Mouse (Mus musculus): ENCODE results near the gene Trim6. TPM values are rescaled to one million over a fixed set of nuclear protein-coding genes. Genes with fewer than 3 reads are reported as not detected.
"Not testable (repeated sequence)": the region's sequence is repeated elsewhere in the genome, so short reads cannot be mapped to it uniquely, and the experiment has no call there.

The Trim6 gene
- total and polyA plus RNA-seq, 3 experiments = 0.31 TPM; not detected in 2

DNA sequence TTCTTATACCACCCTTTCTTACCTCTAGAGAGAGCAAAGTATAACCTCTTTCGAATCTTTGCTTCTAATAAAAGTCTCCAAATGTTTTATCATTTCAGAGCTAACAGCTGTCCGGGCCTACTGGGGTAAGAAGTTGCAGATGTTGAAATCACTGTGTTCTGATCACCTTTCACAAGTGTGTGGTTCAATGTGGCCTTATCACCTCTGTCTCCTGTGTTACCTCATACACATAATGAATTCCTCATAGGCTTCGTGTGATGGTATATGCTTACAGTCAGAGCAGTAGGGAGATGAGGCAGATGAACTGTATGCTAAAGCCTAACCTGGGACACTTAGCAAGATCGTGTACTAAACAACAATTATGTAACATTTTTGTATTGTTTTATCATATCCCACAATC, 41.8 kb downstream of the Trim6 start:
- in situ Hi-C loops (cut with MboI; ENCODE audit: low pct_ligation_motif_present, low pct_unique_long_range_greater_than_20kb, low sequenced_read_pairs); H3K4me3 ChIP-seq (replicated peaks in 1 of 3; ENCODE audit: low read depth in 2 of 3, low read length in 2 of 3, poor library complexity in 1 of 3); H3K27me3 ChIP-seq (replicated peaks); DNase-seq (ENCODE audit: extremely low read depth); H3K4me1 ChIP-seq (ENCODE audit: control insufficient read depth in 1 of 2, insufficient read depth in 2 of 2); H3K9ac ChIP-seq (ENCODE audit: insufficient read depth, low read depth); H3K79me2 ChIP-seq (replicated peaks; ENCODE audit: control insufficient read depth, extremely low read depth, insufficient read depth, poor library complexity, severe bottlenecking); H3K4me2 ChIP-seq (ENCODE audit: insufficient read depth, low read depth, poor library complexity, severe bottlenecking); dilution Hi-C loops (cut with MboI; ENCODE audit: extremely low pct_ligation_motif_present, extremely low pct_unique_long_range_greater_than_20kb, low sequenced_read_pairs); H3K27ac ChIP-seq (ENCODE audit: insufficient read depth, low read depth); H3K36me3 ChIP-seq (replicated peaks in 1 of 2; ENCODE audit: control insufficient read depth in 1 of 2, insufficient read depth in 1 of 2, low read length in 1 of 2); H3K9me3 ChIP-seq (replicated peaks; ENCODE audit: low read length): not testable (repeated sequence)

DNA sequence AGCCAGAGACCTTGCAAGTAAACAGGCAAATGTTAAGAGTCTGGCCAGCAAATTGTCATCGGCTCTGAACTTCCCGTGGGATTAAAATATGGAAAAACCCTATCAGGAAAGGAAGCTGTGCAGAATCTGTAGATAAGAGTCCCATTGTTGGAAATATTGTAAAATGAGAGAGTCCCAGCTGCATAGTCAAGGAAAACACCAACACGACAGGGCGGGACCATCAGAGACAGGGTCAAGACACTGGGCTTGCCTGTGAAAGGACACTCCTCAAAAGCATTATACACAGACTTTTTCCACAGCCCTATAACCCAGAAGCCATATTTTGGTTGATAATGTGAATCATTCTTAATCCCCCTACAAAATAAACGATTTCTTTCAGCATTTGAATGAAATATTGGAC, 46.7 kb downstream of the Trim6 start:
- H3K4me2 ChIP-seq (ENCODE audit: insufficient read depth, low read depth, poor library complexity, severe bottlenecking); H3K79me2 ChIP-seq (replicated peaks; ENCODE audit: control insufficient read depth, extremely low read depth, insufficient read depth, poor library complexity, severe bottlenecking); H3K4me3 ChIP-seq (replicated peaks in 1 of 3; ENCODE audit: low read depth in 2 of 3, low read length in 2 of 3, poor library complexity in 1 of 3); H3K27me3 ChIP-seq (replicated peaks); H3K9ac ChIP-seq (ENCODE audit: insufficient read depth, low read depth); dilution Hi-C loops (cut with MboI; ENCODE audit: extremely low pct_ligation_motif_present, extremely low pct_unique_long_range_greater_than_20kb, low sequenced_read_pairs); in situ Hi-C loops (cut with MboI; ENCODE audit: low pct_ligation_motif_present, low pct_unique_long_range_greater_than_20kb, low sequenced_read_pairs); H3K36me3 ChIP-seq (replicated peaks in 1 of 2; ENCODE audit: control insufficient read depth in 1 of 2, insufficient read depth in 1 of 2, low read length in 1 of 2); H3K27ac ChIP-seq (ENCODE audit: insufficient read depth, low read depth); DNase-seq (ENCODE audit: extremely low read depth); H3K4me1 ChIP-seq (ENCODE audit: control insufficient read depth in 1 of 2, insufficient read depth in 2 of 2); H3K9me3 ChIP-seq (replicated peaks; ENCODE audit: low read length): not testable (repeated sequence)

DNA sequence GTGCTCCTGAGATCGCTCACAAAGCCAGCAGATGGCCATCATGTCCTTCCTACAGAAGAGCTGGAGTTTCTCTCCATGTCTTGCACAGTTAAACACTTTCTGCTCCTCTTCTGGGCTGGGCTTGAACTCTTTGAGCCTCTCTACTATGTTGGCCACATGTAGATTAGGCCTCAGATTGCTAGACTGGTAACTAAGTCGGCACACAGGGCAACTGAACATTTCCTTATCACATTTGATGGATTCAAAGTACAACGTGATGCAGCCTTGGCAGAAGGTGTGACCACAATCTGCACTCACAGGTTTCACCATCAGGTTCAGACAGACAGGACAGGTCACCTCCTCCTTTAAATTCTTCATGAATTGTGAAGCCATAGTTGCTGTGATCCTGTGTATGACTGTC, 60.8 kb downstream of the Trim6 start:
- H3K4me3 ChIP-seq (replicated peaks in 1 of 3; ENCODE audit: low read depth in 2 of 3, low read length in 2 of 3, poor library complexity in 1 of 3); dilution Hi-C loops (cut with MboI; ENCODE audit: extremely low pct_ligation_motif_present, extremely low pct_unique_long_range_greater_than_20kb, low sequenced_read_pairs); H3K27me3 ChIP-seq (replicated peaks); H3K4me1 ChIP-seq (ENCODE audit: control insufficient read depth in 1 of 2, insufficient read depth in 2 of 2); H3K79me2 ChIP-seq (replicated peaks; ENCODE audit: control insufficient read depth, extremely low read depth, insufficient read depth, poor library complexity, severe bottlenecking); H3K27ac ChIP-seq (ENCODE audit: insufficient read depth, low read depth); DNase-seq (ENCODE audit: extremely low read depth); H3K9me3 ChIP-seq (replicated peaks; ENCODE audit: low read length); in situ Hi-C loops (cut with MboI; ENCODE audit: low pct_ligation_motif_present, low pct_unique_long_range_greater_than_20kb, low sequenced_read_pairs); H3K9ac ChIP-seq (ENCODE audit: insufficient read depth, low read depth); H3K4me2 ChIP-seq (ENCODE audit: insufficient read depth, low read depth, poor library complexity, severe bottlenecking): not testable (repeated sequence)
- H3K36me3 ChIP-seq (replicated peaks in 1 of 2; ENCODE audit: control insufficient read depth in 1 of 2, insufficient read depth in 1 of 2, low read length in 1 of 2) = peaks cover 13 to 22% of the 10 kb centered on the region in 2 experiments

Other genes with a start within 250 kb of the Trim6 start
Only the 20 nearest of the 25 such genes appear.
- gene Olfr641, start 183.3 kb upstream of the Trim6 start, total RNA-seq (2012; rRNA removed) = not detected in 2 replicates
- not detected in 2 replicates for gene Olfr641, start 183.3 kb upstream of the Trim6 start, total RNA-seq (2014; rRNA removed)
- gene Olfr641, start 183.3 kb upstream of the Trim6 start, polyA plus RNA-seq (2012; ENCODE audit: insufficient read length, low read depth) = not detected in 2 replicates
- not detected in 2 replicates for gene Olfr642, start 166.1 kb upstream of the Trim6 start, total RNA-seq (2012; rRNA removed)
- gene Olfr642, start 166.1 kb upstream of the Trim6 start, total RNA-seq (2014; rRNA removed) = not detected in 2 replicates
- not detected in 2 replicates for gene Olfr642, start 166.1 kb upstream of the Trim6 start, polyA plus RNA-seq (2012; ENCODE audit: insufficient read length, low read depth)
- not detected in 2 replicates for gene 4930516K23Rik, start 157.3 kb upstream of the Trim6 start, total RNA-seq (2012; rRNA removed)
- not detected in 2 replicates for gene 4930516K23Rik, start 157.3 kb upstream of the Trim6 start, total RNA-seq (2014; rRNA removed)
- 0.04 TPM in 1 of 2 replicates, not detected in the other for gene 4930516K23Rik, start 157.3 kb upstream of the Trim6 start, polyA plus RNA-seq (2012; ENCODE audit: insufficient read length, low read depth)
- gene Olfr644, start 146.9 kb upstream of the Trim6 start, total RNA-seq (2012; rRNA removed) = not detected in 2 replicates
- gene Olfr644, start 146.9 kb upstream of the Trim6 start, total RNA-seq (2014; rRNA removed) = not detected in 2 replicates
- not detected in 2 replicates for gene Olfr644, start 146.9 kb upstream of the Trim6 start, polyA plus RNA-seq (2012; ENCODE audit: insufficient read length, low read depth)
- gene Olfr645, start 133.3 kb upstream of the Trim6 start, total RNA-seq (2012; rRNA removed) = not detected in 2 replicates
- not detected in 2 replicates for gene Olfr645, start 133.3 kb upstream of the Trim6 start, total RNA-seq (2014; rRNA removed)
- not detected in 2 replicates for gene Olfr645, start 133.3 kb upstream of the Trim6 start, polyA plus RNA-seq (2012; ENCODE audit: insufficient read length, low read depth)
- gene Olfr646, start 113.9 kb upstream of the Trim6 start, total RNA-seq (2012; rRNA removed) = not detected in 2 replicates
- not detected in 2 replicates for gene Olfr646, start 113.9 kb upstream of the Trim6 start, total RNA-seq (2014; rRNA removed)
- gene Olfr646, start 113.9 kb upstream of the Trim6 start, polyA plus RNA-seq (2012; ENCODE audit: insufficient read length, low read depth) = not detected in 2 replicates
- gene Ubqln5, start 89.0 kb upstream of the Trim6 start, total RNA-seq (2012; rRNA removed) = not detected in 2 replicates
- not detected in 2 replicates for gene Ubqln5, start 89.0 kb upstream of the Trim6 start, total RNA-seq (2014; rRNA removed)
- not detected in 2 replicates for gene Ubqln5, start 89.0 kb upstream of the Trim6 start, polyA plus RNA-seq (2012; ENCODE audit: insufficient read length, low read depth)
- gene Olfr643, start 81.4 kb upstream of the Trim6 start, total RNA-seq (2012; rRNA removed) = not detected in 2 replicates
- gene Olfr643, start 81.4 kb upstream of the Trim6 start, total RNA-seq (2014; rRNA removed) = not detected in 2 replicates
- gene Olfr643, start 81.4 kb upstream of the Trim6 start, polyA plus RNA-seq (2012; ENCODE audit: insufficient read length, low read depth) = not detected in 2 replicates
- gene Ubqln3, start 75.5 kb upstream of the Trim6 start, total RNA-seq (2012; rRNA removed) = not detected in 2 replicates
- gene Ubqln3, start 75.5 kb upstream of the Trim6 start, total RNA-seq (2014; rRNA removed) = not detected in 2 replicates
- not detected in 2 replicates for gene Ubqln3, start 75.5 kb upstream of the Trim6 start, polyA plus RNA-seq (2012; ENCODE audit: insufficient read length, low read depth)
- gene Ubqlnl, start 68.2 kb upstream of the Trim6 start, total RNA-seq (2012; rRNA removed) = not detected in 2 replicates
- not detected in 2 replicates for gene Ubqlnl, start 68.2 kb upstream of the Trim6 start, total RNA-seq (2014; rRNA removed)
- not detected in 2 replicates for gene Ubqlnl, start 68.2 kb upstream of the Trim6 start, polyA plus RNA-seq (2012; ENCODE audit: insufficient read length, low read depth)
- not detected in 2 replicates for gene Olfm5, start 54.0 kb upstream of the Trim6 start, total RNA-seq (2012; rRNA removed)
- gene Olfm5, start 54.0 kb upstream of the Trim6 start, total RNA-seq (2014; rRNA removed) = not detected in 2 replicates
- gene Olfm5, start 54.0 kb upstream of the Trim6 start, polyA plus RNA-seq (2012; ENCODE audit: insufficient read length, low read depth) = not detected in 2 replicates
- not detected in 2 replicates for gene Olfr648, start 35.4 kb upstream of the Trim6 start, total RNA-seq (2012; rRNA removed)
- not detected in 2 replicates for gene Olfr648, start 35.4 kb upstream of the Trim6 start, total RNA-seq (2014; rRNA removed)
- gene Olfr648, start 35.4 kb upstream of the Trim6 start, polyA plus RNA-seq (2012; ENCODE audit: insufficient read length, low read depth) = not detected in 2 replicates
- not detected in 2 replicates for gene Olfr649, start 22.8 kb upstream of the Trim6 start, total RNA-seq (2012; rRNA removed)
- gene Olfr649, start 22.8 kb upstream of the Trim6 start, total RNA-seq (2014; rRNA removed) = not detected in 2 replicates
- gene Olfr649, start 22.8 kb upstream of the Trim6 start, polyA plus RNA-seq (2012; ENCODE audit: insufficient read length, low read depth) = not detected in 2 replicates
- 3.8 and 4.5 TPM in 2 replicates for gene Trim34a, start 25.7 kb downstream of the Trim6 start, total RNA-seq (2012; rRNA removed)
- 13.4 and 13.8 TPM in 2 replicates for gene Trim34a, start 25.7 kb downstream of the Trim6 start, total RNA-seq (2014; rRNA removed)
- 7.0 and 7.5 TPM in 2 replicates for gene Trim34a, start 25.7 kb downstream of the Trim6 start, polyA plus RNA-seq (2012; ENCODE audit: insufficient read length, low read depth)
- gene Trim5, start 69.3 kb downstream of the Trim6 start, total RNA-seq (2012; rRNA removed) = 4.4 and 4.5 TPM in 2 replicates
- 6.5 and 7.0 TPM in 2 replicates for gene Trim5, start 69.3 kb downstream of the Trim6 start, total RNA-seq (2014; rRNA removed)
- gene Trim5, start 69.3 kb downstream of the Trim6 start, polyA plus RNA-seq (2012; ENCODE audit: insufficient read length, low read depth) = 7.8 and 8.9 TPM in 2 replicates
- gene Trim12a, start 96.7 kb downstream of the Trim6 start, total RNA-seq (2012; rRNA removed) = 11.3 and 14.6 TPM in 2 replicates
- gene Trim12a, start 96.7 kb downstream of the Trim6 start, total RNA-seq (2014; rRNA removed) = 18.3 and 20.5 TPM in 2 replicates
- gene Trim12a, start 96.7 kb downstream of the Trim6 start, polyA plus RNA-seq (2012; ENCODE audit: insufficient read length, low read depth) = 33.4 and 36.6 TPM in 2 replicates
- not detected in 2 replicates for gene Trim34b, start 110.7 kb downstream of the Trim6 start, total RNA-seq (2012; rRNA removed)
- gene Trim34b, start 110.7 kb downstream of the Trim6 start, total RNA-seq (2014; rRNA removed) = 0.22 TPM in 1 of 2 replicates, not detected in the other
- not detected in 2 replicates for gene Trim34b, start 110.7 kb downstream of the Trim6 start, polyA plus RNA-seq (2012; ENCODE audit: insufficient read length, low read depth)
- gene Trim12c, start 134.6 kb downstream of the Trim6 start, total RNA-seq (2012; rRNA removed) = 8.1 and 9.9 TPM in 2 replicates
- 17.7 and 19.1 TPM in 2 replicates for gene Trim12c, start 134.6 kb downstream of the Trim6 start, total RNA-seq (2014; rRNA removed)
- gene Trim12c, start 134.6 kb downstream of the Trim6 start, polyA plus RNA-seq (2012; ENCODE audit: insufficient read length, low read depth) = 16.7 and 17.7 TPM in 2 replicates
- 0.97 and 1.1 TPM in 2 replicates for gene Trim30b, start 151.1 kb downstream of the Trim6 start, total RNA-seq (2012; rRNA removed)
- 4.4 and 5.6 TPM in 2 replicates for gene Trim30b, start 151.1 kb downstream of the Trim6 start, total RNA-seq (2014; rRNA removed)
- gene Trim30b, start 151.1 kb downstream of the Trim6 start, polyA plus RNA-seq (2012; ENCODE audit: insufficient read length, low read depth) = 4.6 and 5.3 TPM in 2 replicates
- not detected in 2 replicates for gene Trim30c, start 182.0 kb downstream of the Trim6 start, total RNA-seq (2012; rRNA removed)
- 0.12 TPM in 1 of 2 replicates, not detected in the other for gene Trim30c, start 182.0 kb downstream of the Trim6 start, total RNA-seq (2014; rRNA removed)
- 0.18 TPM in 1 of 2 replicates, not detected in the other for gene Trim30c, start 182.0 kb downstream of the Trim6 start, polyA plus RNA-seq (2012; ENCODE audit: insufficient read length, low read depth)